Mouse (Mus musculus) stomach, embryonic 15.5 days (tissue): Measurements from ENCODE around the gene Ankfy1. TPM values are rescaled to one million over a fixed set of nuclear protein-coding genes. Genes with fewer than 3 reads are reported as not detected.
"Not testable (repeated sequence)": the region's sequence is repeated elsewhere in the genome, so short reads cannot be mapped to it uniquely, and the experiment has no call there.

Experiments used
- ATAC-seq: fragments of 200-750 bp; cut with Nextera tagmentation; 2 replicates; pipeline ENCODE4 v1.8.0; 2017; ENCODE audit warnings: low read depth, moderate number of reproducible peaks, moderate TSS enrichment; ENCODE audit not compliant: insufficient read depth, low FRiP score
- H3K27ac ChIP-seq: fragments of 300-500 bp; sonication (generic); 2 replicates; pipeline ENCODE4 v1.5.1; 2015; ENCODE audit warnings: mild to moderate bottlenecking, inconsistent platforms
- H3K27me3 ChIP-seq: fragments of 300-500 bp; sonication (generic); replicated peaks from 2 replicates; pipeline ENCODE4 v1.6.1; 2015; ENCODE audit warnings: inconsistent platforms
- H3K36me3 ChIP-seq: fragments of 300-500 bp; sonication (generic); 2 replicates; pipeline ENCODE4 v1.6.1; 2015; ENCODE audit warnings: inconsistent platforms
- H3K4me1 ChIP-seq: fragments of 300-500 bp; sonication (generic); 2 replicates; pipeline ENCODE4 v1.6.1; 2015; ENCODE audit warnings: inconsistent platforms
- H3K4me2 ChIP-seq: fragments of 300-500 bp; sonication (generic); 2 replicates; pipeline ENCODE4 v1.6.1; 2015; ENCODE audit warnings: mild to moderate bottlenecking, inconsistent platforms
- H3K4me3 ChIP-seq: fragments of 300-500 bp; sonication (generic); replicated peaks from 2 replicates; pipeline ENCODE4 v1.5.1; 2015; ENCODE audit warnings: inconsistent platforms
- H3K9ac ChIP-seq: fragments of 300-500 bp; sonication (generic); 2 replicates; pipeline ENCODE4 v1.6.1; 2015; ENCODE audit warnings: inconsistent platforms
- H3K9me3 ChIP-seq: fragments of 300-500 bp; sonication (generic); 2 replicates; pipeline ENCODE4 v1.6.1; 2016; ENCODE audit warnings: inconsistent platforms
- WGBS: fragments of 180-500 bp; shearing (Covaris S2); methylation state at CpG from one replicate; pipeline ENCODE4 v1.1.7; 2015; 5-methylcytosine and 5-hydroxymethylcytosine counted together
- polyA plus RNA-seq: library from polyadenylated mRNA; unstranded; fragments of >200 nt; fragmentation: Nextera tagmentation; extraction: Ambion mirVana; gene quantifications from 2 replicates; pipeline ENCODE4 v1.2.1, GENCODE M21; 2015

The Ankfy1 gene
- polyA plus RNA-seq, 1 experiment from 2014 or later = 20.6 TPM

DNA sequence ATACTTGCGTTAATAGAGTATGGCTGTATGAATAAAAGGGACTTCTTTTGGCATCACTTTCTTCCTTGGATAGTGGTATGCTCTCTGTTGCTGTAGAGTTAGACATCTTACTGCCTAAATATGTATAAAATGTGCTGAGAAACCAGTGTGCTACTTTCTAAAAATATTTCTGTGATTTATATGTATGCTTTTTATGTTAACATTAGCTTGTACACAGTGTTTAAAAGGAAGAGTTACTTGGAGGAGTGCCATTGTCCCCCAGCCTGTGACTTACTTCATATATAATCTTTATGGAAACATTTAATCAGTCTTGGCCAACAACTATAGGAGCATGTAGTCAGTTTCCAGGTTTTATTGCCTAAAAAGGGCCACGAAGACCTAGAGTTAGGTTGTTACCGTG is 79.3 kb downstream of the Ankfy1 start:
- H3K9me3 ChIP-seq = no peaks in the 10 kb centered on the region
- H3K27ac ChIP-seq = no peak overlapping the region
- no peaks in the 10 kb centered on the region for H3K4me1 ChIP-seq
- no peak overlapping the region for H3K4me3 ChIP-seq
- peaks cover 14% of the 10 kb centered on the region for H3K36me3 ChIP-seq
- no peaks in the 10 kb centered on the region for H3K27me3 ChIP-seq
- no peak for ATAC-seq
- WGBS = 74% methylated on average over 3 of the region's 3 CpGs
- no peak overlapping the region for H3K4me2 ChIP-seq
- H3K9ac ChIP-seq = no peak overlapping the region

DNA sequence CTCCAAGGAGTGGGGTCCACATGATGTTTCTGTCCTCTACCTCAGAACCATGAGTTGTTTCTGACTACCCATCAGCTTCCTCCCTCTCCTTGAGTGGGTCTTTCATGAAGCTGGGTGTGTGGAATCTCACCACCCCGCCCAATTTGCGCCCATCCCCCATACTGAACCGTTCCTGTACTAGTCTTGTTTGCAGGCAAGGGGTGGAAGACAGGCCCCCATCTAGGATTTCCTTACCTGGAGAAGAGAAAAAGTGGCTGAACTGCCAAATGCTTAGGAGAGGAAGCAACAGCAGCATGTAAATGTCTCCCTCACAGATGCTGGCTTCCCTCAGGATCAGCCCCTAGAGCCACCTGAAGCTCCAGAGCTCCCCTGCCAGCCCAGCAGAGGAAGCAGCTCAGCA is 80.5 kb downstream of the Ankfy1 start:
- no peak overlapping the region for H3K4me3 ChIP-seq
- H3K9ac ChIP-seq = no peak overlapping the region
- no peak for ATAC-seq
- H3K4me2 ChIP-seq = no peak overlapping the region
- no peak overlapping the region; the same call in 1 of the 2 replicates for H3K27ac ChIP-seq
- H3K4me1 ChIP-seq = no peaks in the 10 kb centered on the region
- H3K27me3 ChIP-seq = no peaks in the 10 kb centered on the region
- no peaks in the 10 kb centered on the region for H3K9me3 ChIP-seq
- 88% methylated on average over 3 of the region's 3 CpGs for WGBS
- peaks cover 7% of the 10 kb centered on the region; the same call in 1 of the 2 replicates for H3K36me3 ChIP-seq

DNA sequence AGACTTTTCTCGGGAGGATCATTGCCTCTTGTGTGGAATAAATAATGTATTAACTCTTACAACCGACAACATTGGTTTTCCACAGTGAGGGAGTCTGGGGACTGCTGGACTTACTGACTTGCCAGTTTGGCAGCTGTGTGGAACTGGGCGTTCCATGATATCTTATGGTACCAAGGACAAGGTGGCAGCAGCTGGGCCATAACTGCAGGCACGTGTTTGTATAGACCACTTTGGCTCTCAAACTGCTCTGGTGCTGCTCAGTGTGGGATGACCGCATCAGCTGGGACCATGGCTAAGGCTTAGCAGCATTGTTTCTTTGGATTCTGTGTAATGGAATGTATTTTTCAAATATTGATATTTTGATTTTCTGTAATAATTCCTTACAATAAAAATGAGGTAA is 81.0 kb downstream of the Ankfy1 start:
- Histone ChIP-seq H3K36me3 (peaks cover 7% of the 10 kb centered on the region; the same call in 1 of the 2 replicates), H3K9me3 (no peaks in the 10 kb centered on the region), H3K27me3 (no peaks in the 10 kb centered on the region), H3K27ac (no peak overlapping the region; the same call in 1 of the 2 replicates), H3K4me3 (no peak overlapping the region), H3K4me1 (no peaks in the 10 kb centered on the region), H3K9ac (no peak overlapping the region), H3K4me2 (no peak overlapping the region)
- 78% methylated on average over 5 of the region's 5 CpGs for WGBS
- ATAC-seq = no peak

DNA sequence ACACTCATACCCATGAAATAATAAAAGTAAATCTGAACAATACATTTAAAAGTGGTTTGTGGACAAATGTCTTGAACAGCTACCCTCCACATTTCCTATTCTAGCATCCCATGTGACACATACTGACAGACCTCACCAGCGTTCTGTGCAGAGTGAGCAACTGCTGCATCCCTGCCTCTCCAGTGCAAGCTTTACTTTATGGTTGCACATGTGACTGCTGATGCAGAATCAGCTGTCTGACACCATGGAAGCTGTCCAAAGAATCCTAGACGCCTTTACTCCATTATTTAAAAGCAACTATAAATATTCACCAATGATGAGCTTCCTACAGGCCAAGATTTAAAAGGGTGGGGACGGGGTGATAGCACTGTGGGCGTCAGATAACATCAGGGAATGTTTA is 81.7 kb downstream of the Ankfy1 start:
- no peak for ATAC-seq
- H3K4me1 ChIP-seq = no peaks in the 10 kb centered on the region
- H3K9me3 ChIP-seq = no peaks in the 10 kb centered on the region
- WGBS = 63% methylated on average over 4 of the region's 4 CpGs
- no peaks in the 10 kb centered on the region for H3K27me3 ChIP-seq
- H3K9ac ChIP-seq = no peak overlapping the region
- no peak overlapping the region for H3K4me3 ChIP-seq
- H3K36me3 ChIP-seq = peaks cover 7% of the 10 kb centered on the region; the same call in 1 of the 2 replicates
- H3K27ac ChIP-seq = no peak overlapping the region
- H3K4me2 ChIP-seq = no peak overlapping the region

DNA sequence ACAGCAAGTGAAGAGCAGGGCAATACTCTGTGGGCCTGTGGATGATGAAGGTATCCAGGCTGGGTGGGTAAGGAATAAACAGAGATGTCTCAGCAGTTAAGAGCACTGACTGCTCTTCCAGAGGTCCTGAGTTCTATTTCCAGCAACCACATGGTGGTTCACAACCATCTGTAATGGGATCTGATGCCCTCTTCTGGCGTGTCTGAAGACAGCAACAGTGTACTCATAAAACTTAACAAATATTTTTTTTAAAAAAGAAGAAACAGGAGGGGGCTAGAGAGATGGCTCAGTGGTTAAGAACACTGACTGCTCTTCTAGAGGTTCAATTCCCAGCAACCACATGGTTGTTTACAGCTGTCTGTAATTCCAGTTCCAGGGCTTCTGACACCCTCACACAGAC is 82.8 kb downstream of the Ankfy1 start:
- H3K27me3 ChIP-seq, ATAC-seq, H3K27ac ChIP-seq, H3K36me3 ChIP-seq, H3K4me2 ChIP-seq, H3K4me1 ChIP-seq, H3K9me3 ChIP-seq, H3K4me3 ChIP-seq, H3K9ac ChIP-seq: not testable (repeated sequence)
- 26% methylated on average over 1 of the region's 1 CpGs for WGBS

DNA sequence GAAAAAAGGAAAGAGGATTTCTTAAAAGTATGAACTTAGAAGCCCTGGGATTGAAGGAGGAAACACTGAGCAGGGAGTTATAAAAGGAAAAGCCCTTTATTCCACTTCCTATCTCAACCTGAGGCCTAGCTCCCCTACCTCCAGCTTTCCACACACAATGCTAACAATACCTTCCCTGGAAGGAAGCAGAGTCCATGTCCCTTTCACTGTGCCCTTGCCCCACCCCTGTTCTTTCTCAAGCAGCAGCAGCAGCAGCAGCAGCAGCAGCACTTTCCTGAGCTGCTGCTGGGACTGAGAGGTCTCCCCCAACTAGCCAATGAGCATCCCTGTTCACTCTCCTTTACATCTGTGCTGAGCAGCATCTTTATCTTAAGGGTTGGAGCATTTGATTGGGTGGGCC is 89.2 kb downstream of the Ankfy1 start:
- ATAC-seq = no peak
- no peaks in the 10 kb centered on the region for H3K9me3 ChIP-seq

DNA sequence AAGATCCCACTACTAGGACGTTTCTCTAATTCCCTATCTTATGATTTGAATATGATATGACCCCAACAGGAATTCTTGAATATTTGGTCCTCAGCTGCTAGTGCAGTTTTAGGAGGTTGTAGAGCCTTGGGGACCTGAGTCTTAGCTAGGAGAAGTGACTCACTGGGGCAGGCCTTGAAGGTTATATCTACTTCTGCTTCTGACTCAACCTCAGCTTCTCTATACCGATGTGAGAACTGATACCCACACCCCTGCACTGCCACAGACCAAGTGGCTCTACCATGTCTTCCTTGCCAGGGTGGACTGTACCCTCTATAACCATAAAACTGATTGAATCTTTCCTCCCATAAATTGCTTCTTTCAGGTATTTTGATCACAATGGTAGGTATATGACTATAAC is 92.3 kb downstream of the Ankfy1 start:
- Histone ChIP-seq H3K27me3 (no peaks in the 10 kb centered on the region), H3K4me1 (no peaks in the 10 kb centered on the region), H3K27ac (no peak overlapping the region), H3K9me3 (no peaks in the 10 kb centered on the region), H3K9ac (no peak overlapping the region), H3K4me2 (no peak overlapping the region), H3K4me3 (no peak overlapping the region), H3K36me3 (no peaks in the 10 kb centered on the region)
- WGBS = 69% methylated on average over 2 of the region's 2 CpGs
- ATAC-seq = no peak

More for the DNA sequence above, 89.2 kb downstream of the Ankfy1 start:
- Histone ChIP-seq H3K9ac (no peak overlapping the region), H3K36me3 (no peaks in the 10 kb centered on the region), H3K27me3 (no peaks in the 10 kb centered on the region), H3K4me2 (no peak overlapping the region), H3K4me1 (no peaks in the 10 kb centered on the region), H3K27ac (no peak overlapping the region), H3K4me3 (no peak overlapping the region)

DNA sequence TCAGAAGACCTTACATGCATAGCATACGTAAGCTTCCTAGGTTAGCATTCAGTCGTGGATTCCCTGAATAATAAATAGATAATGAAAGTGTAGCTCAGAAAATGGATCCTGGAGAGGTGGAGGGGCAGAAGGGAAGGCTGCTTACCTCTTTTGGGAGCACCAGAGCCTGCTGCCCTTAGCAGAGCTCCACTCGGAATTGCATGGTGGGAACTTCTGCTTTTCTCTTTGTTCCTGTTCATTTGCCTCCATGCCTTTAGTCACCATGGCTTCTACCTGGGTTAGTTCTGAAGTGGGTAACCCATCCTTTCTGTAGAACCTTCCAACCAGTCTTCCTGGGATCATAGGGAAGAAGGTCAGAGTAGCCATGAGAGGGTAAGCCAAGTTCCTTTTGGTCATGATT is 92.7 kb downstream of the Ankfy1 start:
- 83% methylated on average over 3 of the region's 3 CpGs for WGBS
- Histone ChIP-seq H3K36me3 (no peaks in the 10 kb centered on the region), H3K27me3 (no peaks in the 10 kb centered on the region), H3K4me2 (no peak overlapping the region), H3K27ac (no peak overlapping the region), H3K9ac (no peak overlapping the region), H3K4me1 (no peaks in the 10 kb centered on the region), H3K4me3 (no peak overlapping the region), H3K9me3 (no peaks in the 10 kb centered on the region)
- ATAC-seq = no peak

DNA sequence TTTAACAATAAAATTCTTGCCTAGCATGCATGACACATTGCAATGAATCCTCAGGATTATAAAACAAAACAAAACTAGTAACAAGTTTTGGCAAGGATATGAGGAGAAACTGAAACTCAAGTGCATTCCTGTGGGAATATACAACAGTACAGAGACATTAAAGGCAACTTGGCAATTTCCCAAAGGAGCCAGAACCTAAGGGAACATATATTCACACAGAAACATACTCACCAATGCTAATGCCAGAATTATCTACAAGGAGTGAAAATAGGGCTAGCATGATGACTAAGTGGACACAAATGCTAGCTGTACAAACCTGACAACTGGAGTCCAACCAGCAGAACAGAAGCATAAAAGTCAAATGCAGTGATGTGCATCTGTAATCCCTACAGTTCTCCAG is 102.2 kb downstream of the Ankfy1 start:
- Histone ChIP-seq H3K4me1 (peaks cover 3% of the 10 kb centered on the region; the same call in 1 of the 2 replicates), H3K4me2 (no peak overlapping the region), H3K9me3 (no peaks in the 10 kb centered on the region), H3K36me3 (no peaks in the 10 kb centered on the region), H3K4me3 (no peak overlapping the region), H3K27me3 (no peaks in the 10 kb centered on the region), H3K27ac (no peak overlapping the region), H3K9ac (no peak overlapping the region)
- no peak for ATAC-seq

DNA sequence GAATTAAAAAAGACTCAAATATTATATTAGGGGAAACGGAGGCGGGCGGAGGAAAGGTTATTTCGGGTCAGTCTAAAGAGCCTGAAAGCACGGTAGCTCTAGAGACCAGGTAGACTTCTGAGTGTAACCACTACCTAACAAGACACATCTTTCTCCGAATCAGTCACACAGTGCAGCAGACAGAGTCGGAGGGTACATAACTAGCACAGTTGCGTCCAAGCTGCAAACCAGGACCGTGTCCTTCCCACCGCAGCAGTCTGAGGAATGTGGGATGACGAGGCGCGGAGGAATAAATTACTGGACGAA is 105.3 kb downstream of the Ankfy1 start:
- peaks cover 3% of the 10 kb centered on the region; the same call in 1 of the 2 replicates for H3K4me1 ChIP-seq
- peak; percentile 19; the same call in 1 of the 2 replicates for ATAC-seq
- H3K27ac ChIP-seq = peak overlapping the region; percentile 80
- H3K9ac ChIP-seq = peak overlapping the region; percentile 92
- no peaks in the 10 kb centered on the region for H3K27me3 ChIP-seq
- H3K36me3 ChIP-seq = 0 out of 2 replicates have a peak, but pooled peaks cover 5% of the 10 kb centered on the region
- WGBS = 15% methylated on average over 14 of the region's 14 CpGs
- H3K4me3 ChIP-seq = peak overlapping the region; percentile 89
- H3K4me2 ChIP-seq = peak overlapping the region; percentile 77
- no peaks in the 10 kb centered on the region for H3K9me3 ChIP-seq

DNA sequence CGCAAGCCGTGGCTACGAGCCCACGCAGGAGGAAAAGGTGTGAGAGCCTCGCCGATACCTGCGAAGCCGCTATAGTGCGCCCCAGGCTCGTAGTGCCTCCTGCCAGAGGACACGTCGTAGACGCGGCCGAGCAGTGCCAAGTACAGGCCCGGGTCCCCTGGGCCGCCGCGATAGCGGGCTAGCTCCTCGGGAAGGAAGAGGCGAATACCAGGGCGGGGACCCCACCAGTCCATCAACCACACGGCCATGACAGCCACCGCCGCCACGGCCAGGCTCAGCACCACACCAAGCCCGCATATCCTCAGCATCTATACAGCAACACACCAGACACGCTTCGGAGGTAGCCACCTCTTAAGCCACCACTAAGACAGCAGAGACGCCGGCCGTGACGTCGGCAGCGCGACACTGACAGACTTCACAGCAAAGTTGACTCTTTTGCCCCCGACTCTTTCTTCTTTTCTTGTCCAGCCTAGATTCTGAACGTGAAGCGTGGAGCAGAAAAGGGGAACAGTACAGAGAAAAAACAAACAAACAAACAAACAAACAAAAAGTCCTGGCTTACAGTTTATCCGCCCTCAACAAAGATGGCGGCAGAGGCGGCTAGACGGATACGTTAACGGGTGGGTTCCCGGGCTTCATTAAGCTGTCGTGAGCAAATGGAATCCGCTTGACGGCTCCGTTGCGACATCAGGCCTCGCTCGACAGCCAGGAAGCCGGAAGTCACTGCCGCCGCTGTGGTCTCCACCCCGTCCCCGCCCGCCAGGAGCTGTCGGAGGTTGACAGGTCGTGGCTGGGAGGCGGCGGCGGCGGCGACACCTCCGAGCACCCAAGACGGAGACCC is 105.9 kb downstream of the Ankfy1 start, which contains the start of the genes Cyb5d2 and Zzef1:
TSS of gene Cyb5d2 (minus strand) at position 688 of the 841 bp plus-strand sequence.
TSS of gene Zzef1 (plus strand) at position 772 of the 841 bp plus-strand sequence.
- Histone ChIP-seq H3K9ac (peak within 1 kb of the TSS; percentile 92), H3K4me2 (peak within 1 kb of the TSS; percentile 77), H3K9me3 (no peaks in the 10 kb centered on the region), H3K4me1 (peaks cover 3% of the 10 kb centered on the region; the same call in 1 of the 2 replicates), H3K27ac (peak within 1 kb of the TSS; percentile 80), H3K27me3 (no peaks in the 10 kb centered on the region), H3K4me3 (peak within 1 kb of the TSS; percentile 89), H3K36me3 (0 out of 2 replicates have a peak, but pooled peaks cover 5% of the 10 kb centered on the region)
- ATAC-seq = peak; percentile 93
- WGBS = under 1% methylated on average over 69 of the region's 69 CpGs

DNA sequence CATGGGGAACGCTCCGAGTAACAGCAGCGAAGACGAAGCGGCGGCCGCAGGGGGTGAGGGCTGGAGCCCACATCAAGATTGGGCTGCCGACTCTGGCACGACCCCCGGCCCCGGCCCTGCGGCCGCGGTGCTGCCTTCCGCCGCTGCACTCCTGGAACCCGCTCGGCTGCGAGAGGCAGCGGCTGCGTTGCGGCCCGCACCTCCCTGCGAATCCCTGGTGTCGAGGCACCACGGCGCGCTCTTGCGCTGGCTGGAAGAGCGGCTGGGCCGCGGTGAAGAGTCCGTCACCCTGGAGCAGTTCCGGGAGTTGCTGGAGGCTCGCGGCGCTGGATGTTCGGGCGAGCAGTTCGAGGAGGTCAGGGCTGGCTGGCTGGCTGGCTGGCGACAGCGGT is 106.5 kb downstream of the Ankfy1 start:
- no peaks in the 10 kb centered on the region for H3K27me3 ChIP-seq
- WGBS = under 1% methylated on average over 41 of the region's 42 CpGs

More for the DNA sequence above, 106.5 kb downstream of the Ankfy1 start:
- Histone ChIP-seq H3K36me3 (0 out of 2 replicates have a peak, but pooled peaks cover 5% of the 10 kb centered on the region), H3K4me1 (peaks cover 3% of the 10 kb centered on the region; the same call in 1 of the 2 replicates), H3K4me3 (peak overlapping the region; percentile 89), H3K9ac (peak overlapping the region; percentile 76), H3K27ac (peak overlapping the region; percentile 18), H3K4me2 (peak overlapping the region; percentile 77), H3K9me3 (no peaks in the 10 kb centered on the region)
- no peak; the same call in none of the 2 replicates for ATAC-seq
